In genomic region chr1:131074524-131074938, GRCm38 (mm10) we compare ENCODE assay signal across 11 mouse cellular contexts. TPM values are rescaled to one million over a fixed set of nuclear protein-coding genes. Genes with fewer than 3 reads are reported as not detected.
A peak's percentile ranks its signal among the peaks of the same experiment; 100 is the strongest.
DNase-seq lines count a peak whose midpoint lies in the region; ATAC-seq lines count a peak whose summit lies in the region.
"Had no signal": no experiment of that assay in that cellular context is flagged by ENCODE, and none has a peak within 500 bp of the region (broad histone marks: within the 10 kb centered on the region; RNA-seq: fewer than 3 reads in every experiment).

No protein-coding gene starts in this region.

- H3K36me3 ChIP-seq in heart, embryonic 10.5 days: 0 out of 2 replicates have a peak, but pooled peaks cover 5% of the 10 kb centered on the region
- no peaks in the 10 kb centered on the region for H3K36me3 ChIP-seq in embryonic facial prominence, embryonic 13.5 days
- H3K36me3 ChIP-seq in hindbrain, embryonic 15.5 days: no peaks in the 10 kb centered on the region
- H3K36me3 ChIP-seq: stomach, embryonic 15.5 days had no signal

- H3K4me2 ChIP-seq in embryonic facial prominence, embryonic 13.5 days: peak overlapping the region; percentile 9; the same call in 1 of the 2 replicates
- H3K4me2 ChIP-seq in hindbrain, embryonic 15.5 days: no peak overlapping the region
- H3K4me2 ChIP-seq: stomach, embryonic 15.5 days had no signal

- 41% methylated on average over 8 of the region's 8 CpGs for WGBS in heart, embryonic 10.5 days
- 70% methylated on average over 8 of the region's 8 CpGs for WGBS in embryonic facial prominence, embryonic 13.5 days
- 51% methylated on average over 8 of the region's 8 CpGs for WGBS in hindbrain, embryonic 15.5 days

- DNase-seq in heart, embryonic 10.5 days (ENCODE audit: low spot score): no peak
- DNase-seq in heart, postnatal 36 days: no peak
- DNase-seq in adipocyte (ENCODE audit: low spot score): no peak
- DNase-seq in c-Kit-positive CD71-positive TER-119-positive erythroid progenitor cells, embryonic 14.5 days (ENCODE audit: low spot score): no peak
- DNase-seq in gastrocnemius, postnatal 10 days: no peak

- ATAC-seq in embryonic facial prominence, embryonic 13.5 days (ENCODE audit: insufficient number of reproducible peaks, insufficient read depth, low FRiP score, low TSS enrichment, low read depth): no peak
- ATAC-seq in hindbrain, embryonic 15.5 days (ENCODE audit: low FRiP score, low read depth): peak; percentile 72
- ATAC-seq in megakaryocyte-erythroid progenitor cell, adult 5-6 weeks (replicated peaks; ENCODE audit: low FRiP score, low TSS enrichment, poor library complexity, severe bottlenecking): peak; percentile 82

- 0 out of 2 replicates have a peak overlapping the region, but pooled peaks have one; percentile 5 for H3K4me3 ChIP-seq in heart, embryonic 10.5 days
- no peak overlapping the region for H3K4me3 ChIP-seq in embryonic facial prominence, embryonic 13.5 days
- H3K4me3 ChIP-seq in hindbrain, embryonic 15.5 days: no peak overlapping the region
- H3K4me3 ChIP-seq: stomach, embryonic 15.5 days had no signal

- H3K27ac ChIP-seq in heart, embryonic 10.5 days: peak overlapping the region; percentile 69; the same call in 1 of the 2 replicates
- H3K27ac ChIP-seq in embryonic facial prominence, embryonic 13.5 days: peak overlapping the region; percentile 75
- peak overlapping the region; percentile 72 for H3K27ac ChIP-seq in hindbrain, embryonic 15.5 days (replicated peaks)
- H3K27ac ChIP-seq: stomach, embryonic 15.5 days had no signal

- H3K4me1 ChIP-seq in heart, embryonic 10.5 days: peaks cover 70% of the 10 kb centered on the region
- peaks cover 73% of the 10 kb centered on the region for H3K4me1 ChIP-seq in embryonic facial prominence, embryonic 13.5 days
- peaks cover 51% of the 10 kb centered on the region for H3K4me1 ChIP-seq in hindbrain, embryonic 15.5 days (replicated peaks)

- H3K9ac ChIP-seq in embryonic facial prominence, embryonic 13.5 days: no peak overlapping the region
- H3K9ac ChIP-seq in hindbrain, embryonic 15.5 days: no peak overlapping the region
- H3K9ac ChIP-seq: stomach, embryonic 15.5 days had no signal

- no peaks in the 10 kb centered on the region for H3K27me3 ChIP-seq in heart, embryonic 10.5 days (ENCODE audit: insufficient read depth, poor library complexity, severe bottlenecking)
- H3K27me3 ChIP-seq in embryonic facial prominence, embryonic 13.5 days: no peaks in the 10 kb centered on the region
- H3K27me3 ChIP-seq in hindbrain, embryonic 15.5 days: no peaks in the 10 kb centered on the region
- H3K27me3 ChIP-seq: CH12.LX; stomach, embryonic 15.5 days had no signal

- intact Hi-C loops in heart, postnatal 36 days (cut with DNase I): no loop called here

- no peaks in the 10 kb centered on the region for H3K9me3 ChIP-seq in heart, embryonic 10.5 days
- H3K9me3 ChIP-seq in embryonic facial prominence, embryonic 13.5 days: no peaks in the 10 kb centered on the region
- H3K9me3 ChIP-seq in hindbrain, embryonic 15.5 days: no peaks in the 10 kb centered on the region
- H3K9me3 ChIP-seq: stomach, embryonic 15.5 days had no signal

RNA-seq across cellular contexts. Expression of gene Mapkapk2, which starts 23.1 kb away (rescaled TPM):
- polyA plus RNA-seq in heart, embryonic 10.5 days (2016; fragmentation: Nextera tagmentation; extraction: Ambion mirVana): 59.2 and 60.3 TPM in 2 replicates
- total RNA-seq in heart, postnatal 36 days (2021): 100 to 1,000 TPM; 292 to 300 TPM
- 39.8 and 40.4 TPM in 2 replicates for polyA plus RNA-seq in embryonic facial prominence, embryonic 13.5 days (2015; fragmentation: Nextera tagmentation; extraction: Ambion mirVana)
- polyA plus RNA-seq in hindbrain, embryonic 15.5 days (2015; fragmentation: Nextera tagmentation; extraction: Ambion mirVana): 20.0 and 22.1 TPM in 2 replicates
- 43.1 and 46.2 TPM in 2 replicates for total RNA-seq in megakaryocyte-erythroid progenitor cell, adult 5-6 weeks (2014; fragmentation: Nextera tagmentation)
- total RNA-seq in megakaryocyte-erythroid progenitor cell, adult 5-6 weeks (2017): 37.1 and 42.6 TPM in 2 replicates
- 100 to 1,000 TPM; 171 to 177 TPM for total RNA-seq in gastrocnemius, postnatal 10 days (2021)

RNA-seq across cellular contexts. Expression of gene Il10, which starts 54.9 kb away (rescaled TPM):
- polyA plus RNA-seq in heart, embryonic 10.5 days (2016; fragmentation: Nextera tagmentation; extraction: Ambion mirVana): not detected in 2 replicates
- total RNA-seq in heart, postnatal 36 days (2021): not detected
- not detected in 2 replicates for polyA plus RNA-seq in embryonic facial prominence, embryonic 13.5 days (2015; fragmentation: Nextera tagmentation; extraction: Ambion mirVana)
- not detected in 2 replicates for polyA plus RNA-seq in hindbrain, embryonic 15.5 days (2015; fragmentation: Nextera tagmentation; extraction: Ambion mirVana)
- not detected in 2 replicates for total RNA-seq in megakaryocyte-erythroid progenitor cell, adult 5-6 weeks (2014; fragmentation: Nextera tagmentation)
- total RNA-seq in megakaryocyte-erythroid progenitor cell, adult 5-6 weeks (2017): not detected in 2 replicates
- total RNA-seq in gastrocnemius, postnatal 10 days (2021): not detected
- total RNA-seq: left cerebral cortex, adult 8-10 months had no signal
- polyA plus RNA-seq: stomach, embryonic 15.5 days had no signal
